Mouse (Mus musculus) olfactory bulb, adult 2 months (tissue): Measurements from ENCODE around the gene Olfr577. TPM values are rescaled to one million over a fixed set of nuclear protein-coding genes. Genes with fewer than 3 reads are reported as not detected.

Experiments
- H3K27ac ChIP-seq: fragments of 200-500 bp; 2 replicates; pipeline ENCODE4 v1.5.1; 2012; ENCODE audit warnings: low read depth, low read length; ENCODE audit not compliant: insufficient read depth
- H3K4me1 ChIP-seq: fragments of 200-500 bp; 2 replicates; pipeline ENCODE4 v1.6.1; 2012; ENCODE audit warnings: low read length; ENCODE audit not compliant: control insufficient read depth, insufficient read depth
- H3K4me3 ChIP-seq: fragments of 200-500 bp; 2 replicates; pipeline ENCODE4 v1.5.1; 2012; ENCODE audit warnings: mild to moderate bottlenecking, low read depth, low read length, moderate library complexity; ENCODE audit not compliant: insufficient read depth
- CTCF ChIP-seq: fragments of 200-500 bp; IDR thresholded peaks from 2 replicates; pipeline ENCODE4 v1.5.1; 2012; ENCODE audit warnings: low read depth, mild to moderate bottlenecking, low read length, moderate library complexity; ENCODE audit not compliant: insufficient read depth
- POLR2A ChIP-seq: fragments of 200-500 bp; IDR thresholded peaks from 2 replicates; pipeline ENCODE4 v1.6.1; 2012; ENCODE audit warnings: mild to moderate bottlenecking, low read depth, low read length, moderate library complexity; ENCODE audit not compliant: insufficient read depth
- WGBS: fragments of 180-500 bp; shearing (Covaris S2); methylation state at CpG from one replicate; pipeline ENCODE4 v1.1.7; 2018; 5-methylcytosine and 5-hydroxymethylcytosine counted together
- polyA plus RNA-seq: library from polyadenylated mRNA; stranded (reverse); fragments of >200 nt; gene quantifications from 2 replicates; pipeline ENCODE4 v1.2.4, GENCODE M21; 2012; ENCODE audit warnings: low replicate concordance; ENCODE audit not compliant: missing spikeins, insufficient read depth, insufficient read length

Gene Olfr577
- polyA plus RNA-seq, 1 experiment: not detected

GRCm38 (mm10) chr7:102942475-102942874, 33.3 kb downstream of the Olfr577 start, which contains the start of gene Olfr573-ps1:
Olfr573-ps1 (minus strand) TSS chr7:102942575.
- no peak within 1 kb of the TSS for H3K4me3 ChIP-seq
- H3K27ac ChIP-seq: no peak within 1 kb of the TSS
- 96% methylated on average over 2 of the region's 2 CpGs for WGBS
- H3K4me1 ChIP-seq: no peaks in the 10 kb centered on the region
- TF ChIP-seq POLR2A: no peak

- H3K4me3 ChIP-seq: no peak overlapping the region
- 65% methylated on average over 3 of the region's 3 CpGs for WGBS
- H3K4me1 ChIP-seq: no peaks in the 10 kb centered on the region
- no peak overlapping the region for H3K27ac ChIP-seq
- TF ChIP-seq POLR2A: no peak
- TF ChIP-seq CTCF: no peak
Measured at GRCm38 (mm10) chr7:102927105-102927504, 48.6 kb downstream of the Olfr577 start.

GRCm38 (mm10) chr7:102924109-102924508, 51.6 kb downstream of the Olfr577 start, which contains the start of gene Olfr572:
Olfr572 (plus strand) TSS chr7:102924409.
- 64% methylated on average over 1 of the region's 1 CpGs for WGBS
- TF ChIP-seq POLR2A: no peak
- no peak for TF ChIP-seq CTCF
- no peaks in the 10 kb centered on the region for H3K4me1 ChIP-seq
- H3K27ac ChIP-seq: no peak within 1 kb of the TSS
- no peak within 1 kb of the TSS for H3K4me3 ChIP-seq

Other genes with a start within 250 kb of the Olfr577 start
- not detected in 2 replicates for gene Olfr559, start 248.5 kb downstream of the Olfr577 start, polyA plus RNA-seq
- not detected in 2 replicates for gene Olfr560, start 216.6 kb downstream of the Olfr577 start, polyA plus RNA-seq
- gene Olfr78, start 216.5 kb downstream of the Olfr577 start, polyA plus RNA-seq: not detected in 2 replicates
- gene Olfr561, start 204.7 kb downstream of the Olfr577 start, polyA plus RNA-seq: not detected in 2 replicates
- gene Olfr564, start 172.5 kb downstream of the Olfr577 start, polyA plus RNA-seq: not detected in 2 replicates
- gene Olfr566, start 117.2 kb downstream of the Olfr577 start, polyA plus RNA-seq: not detected in 2 replicates
- not detected in 2 replicates for gene Olfr568, start 98.8 kb downstream of the Olfr577 start, polyA plus RNA-seq
- not detected in 2 replicates for gene Olfr569, start 85.1 kb downstream of the Olfr577 start, polyA plus RNA-seq
- not detected in 2 replicates for gene Olfr570, start 81.4 kb downstream of the Olfr577 start, polyA plus RNA-seq
- gene Olfr571, start 58.4 kb downstream of the Olfr577 start, polyA plus RNA-seq: not detected in 2 replicates
- gene Olfr572, start 51.5 kb downstream of the Olfr577 start, polyA plus RNA-seq: not detected in 2 replicates
- gene Olfr573-ps1, start 33.4 kb downstream of the Olfr577 start, polyA plus RNA-seq: not detected in 2 replicates
- not detected in 2 replicates for gene Olfr574, start 27.5 kb downstream of the Olfr577 start, polyA plus RNA-seq
- gene Olfr575, start 17.2 kb downstream of the Olfr577 start, polyA plus RNA-seq: not detected in 2 replicates
- gene Olfr576, start 13.3 kb downstream of the Olfr577 start, polyA plus RNA-seq: not detected in 2 replicates
- not detected in 2 replicates for gene Olfr578, start 13.4 kb upstream of the Olfr577 start, polyA plus RNA-seq
- not detected in 2 replicates for gene Olfr582, start 62.1 kb upstream of the Olfr577 start, polyA plus RNA-seq
- not detected in 2 replicates for gene Olfr583, start 75.4 kb upstream of the Olfr577 start, polyA plus RNA-seq
- gene Olfr584, start 105.9 kb upstream of the Olfr577 start, polyA plus RNA-seq: not detected in 2 replicates
- not detected in 2 replicates for gene Olfr585, start 121.8 kb upstream of the Olfr577 start, polyA plus RNA-seq
- gene Olfr586, start 149.7 kb upstream of the Olfr577 start, polyA plus RNA-seq: not detected in 2 replicates
- not detected in 2 replicates for gene Olfr588-ps1, start 164.9 kb upstream of the Olfr577 start, polyA plus RNA-seq
- gene Olfr589, start 180.4 kb upstream of the Olfr577 start, polyA plus RNA-seq: not detected in 2 replicates
- not detected in 2 replicates for gene Olfr591, start 202.4 kb upstream of the Olfr577 start, polyA plus RNA-seq
- not detected in 2 replicates for gene Olfr592, start 208.9 kb upstream of the Olfr577 start, polyA plus RNA-seq
- gene Olfr593, start 235.9 kb upstream of the Olfr577 start, polyA plus RNA-seq: not detected in 2 replicates
- not detected in 2 replicates for gene Olfr594, start 241.1 kb upstream of the Olfr577 start, polyA plus RNA-seq